Mouse (Mus musculus): ENCODE measurements at regions not wholly inside any gene's neighbourhood (a gene's known extent, or its start where the extent isn't known, plus 50 kb on each side); places are given as distances from the start of the nearest gene placed in this dataset.

- TF ChIP-seq POLR2AphosphoS2 (IDR thresholded peaks at IDR 0.05; ENCODE audit: low read length) (no peak), CTCF (IDR thresholded peaks at IDR 0.05 in 2 of 3, conservative IDR thresholded peaks at IDR 0.05 in 1 of 3; ENCODE audit: control insufficient read depth in 1 of 3, insufficient read depth in 1 of 3, low read depth in 2 of 3, low read length in 3 of 3, poor library complexity in 1 of 3, severe bottlenecking in 1 of 3) (peak; percentile 12 to 73 (median 43); a peak in 4 of 6 replicates), TCF12 (IDR thresholded peaks at IDR 0.05; ENCODE audit: low read depth, low read length) (no peak), NELFE (IDR thresholded peaks at IDR 0.05; ENCODE audit: low read depth, low read length) (no peak), POLR2A (IDR thresholded peaks at IDR 0.05; ENCODE audit: control insufficient read depth in 1 of 2, insufficient read depth in 1 of 2, low read depth in 1 of 2, low read length in 2 of 2, poor library complexity in 1 of 2) (no peak), GATA1 (IDR thresholded peaks at IDR 0.05; ENCODE audit: low read depth, low read length) (no peak), MEF2A (IDR thresholded peaks at IDR 0.05; ENCODE audit: extremely low read depth, insufficient replicate concordance, low read depth, low read length, poor library complexity, severe bottlenecking) (no peak), TAL1 (IDR thresholded peaks at IDR 0.05; ENCODE audit: low read length) (no peak), SMC3 (IDR thresholded peaks at IDR 0.05; ENCODE audit: low read depth, low read length) (peak; percentile 73), ZKSCAN1 (IDR thresholded peaks at IDR 0.05; ENCODE audit: low read depth, low read length) (no peak)
Measured at GRCm38 (mm10) chr13:85556101-85556853, 267.3 kb upstream of the Rasa1 start.

Data from MEL (cell line).